Mouse (Mus musculus) inflammation-experienced regulatory T-cells, adult 16 weeks (primary cell): ENCODE results near the gene Tbx21. TPM values are rescaled to one million over a fixed set of nuclear protein-coding genes. Genes with fewer than 3 reads are reported as not detected.

Experiments used
- polyA plus RNA-seq: library from polyadenylated mRNA; unstranded; fragments of 100-300 nt; shearing (Covaris generic); gene quantifications from one replicate; pipeline ENCODE4 v1.2.1, GENCODE M21; 2017

Tbx21 gene
- polyA plus RNA-seq: 10.0 TPM

DNA sequence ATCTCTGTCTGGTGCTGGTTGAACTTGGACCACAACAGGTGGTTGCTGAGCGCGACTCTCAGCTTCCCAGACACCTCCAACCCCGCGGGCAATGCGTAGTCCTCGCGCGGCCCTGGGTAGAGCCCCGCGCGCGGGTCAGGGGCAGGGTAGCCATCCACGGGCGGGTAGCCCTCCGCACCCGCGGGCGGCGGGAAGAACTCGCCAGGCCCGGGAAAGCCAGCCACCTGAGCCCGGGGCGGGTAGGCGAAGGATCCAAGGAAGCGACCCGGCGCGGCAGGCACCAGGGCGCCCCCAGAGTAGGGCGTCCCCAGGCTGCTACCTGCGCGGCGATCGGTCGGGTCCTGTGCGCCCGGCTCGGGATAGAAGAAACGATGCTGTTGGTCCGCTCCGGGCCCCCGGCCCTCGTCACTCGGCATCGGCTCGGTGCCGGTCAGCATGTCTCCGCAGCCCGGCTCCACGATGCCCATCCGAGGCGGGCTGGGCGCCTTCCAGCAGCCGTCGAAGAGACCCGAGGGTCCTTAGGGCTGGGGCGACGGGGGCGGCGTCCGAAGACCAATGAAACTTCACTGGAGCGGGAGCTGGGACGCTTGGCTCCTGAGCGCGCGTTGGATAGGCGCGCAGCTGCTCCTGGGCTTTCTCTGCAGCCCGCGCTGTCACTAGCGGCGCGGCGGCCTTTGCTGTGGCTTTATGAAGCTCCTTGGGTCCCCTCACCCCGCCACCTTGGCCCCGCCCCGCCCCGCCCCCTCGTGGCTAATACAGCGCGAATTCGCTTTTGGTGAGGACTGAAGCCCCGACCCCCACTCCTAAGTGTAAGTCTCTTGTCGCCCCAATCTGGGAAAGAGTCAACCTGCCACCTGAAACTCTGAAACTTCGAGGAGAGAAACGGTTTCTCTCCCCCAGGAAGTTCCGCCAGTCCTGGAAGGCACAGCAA is at the start of gene Tbx21:
Tbx21 (minus strand) TSS at position 661 of the 931 bp plus-strand sequence.

DNA sequence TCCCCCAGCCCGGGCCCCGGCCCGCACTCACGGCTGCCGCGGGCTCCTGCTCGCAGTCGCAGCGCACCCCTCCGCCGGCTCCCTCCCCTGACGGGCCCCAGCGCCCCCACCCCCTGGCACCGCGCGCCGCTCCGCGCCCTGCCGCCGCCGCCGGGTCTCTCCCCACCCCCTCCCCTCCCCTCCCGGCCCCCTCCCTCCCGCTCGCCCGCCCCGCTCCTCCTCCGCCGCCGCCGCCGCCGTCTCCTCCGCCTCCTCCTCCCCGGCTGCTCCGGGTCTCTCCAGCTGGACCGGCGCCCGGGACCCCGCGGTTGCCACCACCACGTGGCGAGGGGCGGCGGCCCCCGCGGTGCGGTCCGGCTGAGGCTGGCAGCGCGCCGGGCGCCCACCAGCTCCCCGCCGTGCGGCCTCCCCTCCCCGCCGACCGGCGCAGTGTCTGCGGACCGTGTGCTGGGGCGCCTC is 36.2 kb upstream of the Tbx21 start, which contains the start of gene Tbkbp1:
Tbkbp1 (minus strand) TSS at position 153 of the 459 bp plus-strand sequence.

DNA sequence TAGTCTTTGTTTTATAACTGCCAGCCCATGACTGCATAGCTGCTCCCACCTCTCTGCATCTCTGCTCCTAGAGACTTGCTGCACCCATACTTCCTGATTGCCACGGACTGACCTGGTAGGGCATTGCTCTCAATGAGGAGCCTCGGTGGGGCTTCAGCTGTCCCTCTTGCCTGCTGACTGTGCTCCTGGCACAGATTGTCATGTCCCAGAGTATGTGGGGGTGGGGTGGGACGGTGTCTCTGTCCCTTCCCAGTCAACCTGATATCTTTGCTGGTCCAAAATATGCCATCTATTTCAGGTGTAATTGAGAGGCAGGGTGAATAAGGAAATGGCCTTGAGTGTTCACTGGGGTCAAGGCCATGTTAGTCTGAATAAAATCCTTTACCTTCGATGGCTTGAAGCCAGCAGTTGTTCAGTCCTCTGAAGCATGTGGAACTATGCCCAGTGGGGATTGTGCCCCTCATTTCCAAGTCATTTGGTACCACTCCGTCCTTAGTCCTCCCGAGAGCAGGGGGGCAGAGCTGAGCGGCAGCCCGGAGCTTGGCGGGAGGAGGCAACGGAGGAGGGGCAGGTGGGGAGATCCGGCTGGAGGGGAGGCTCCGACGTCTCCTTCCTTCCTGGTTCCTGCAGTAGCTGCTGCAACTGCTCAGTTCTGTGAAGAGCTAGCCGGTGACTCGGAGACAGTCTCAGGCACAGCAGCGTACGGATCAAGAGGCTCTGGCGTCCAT is 64.8 kb downstream of the Tbx21 start, which contains the start of gene Osbpl7:
Osbpl7 (plus strand) TSS at position 413 of the 728 bp plus-strand sequence.

Other genes starting within 250 kb of the Tbx21 start
- 107 TPM for gene Cdk5rap3, start 198.8 kb downstream of the Tbx21 start, polyA plus RNA-seq
- gene Prr15l, start 187.2 kb downstream of the Tbx21 start, polyA plus RNA-seq: 0.23 TPM
- gene Pnpo, start 171.3 kb downstream of the Tbx21 start, polyA plus RNA-seq: 44.9 TPM
- 71.0 TPM for gene Sp2, start 132.4 kb downstream of the Tbx21 start, polyA plus RNA-seq
- 10.6 TPM for gene Sp6, start 101.9 kb downstream of the Tbx21 start, polyA plus RNA-seq
- 17.7 TPM for gene Scrn2, start 85.4 kb downstream of the Tbx21 start, polyA plus RNA-seq
- gene Lrrc46, start 73.9 kb downstream of the Tbx21 start, polyA plus RNA-seq: not detected
- gene Mrpl10, start 73.8 kb downstream of the Tbx21 start, polyA plus RNA-seq: 82.0 TPM
- gene Osbpl7, start 64.7 kb downstream of the Tbx21 start, polyA plus RNA-seq: 33.8 TPM
- not detected for gene Tbkbp1, start 36.2 kb upstream of the Tbx21 start, polyA plus RNA-seq
- gene Kpnb1, start 72.5 kb upstream of the Tbx21 start, polyA plus RNA-seq: 31.9 TPM
- 30.7 TPM for gene Npepps, start 165.3 kb upstream of the Tbx21 start, polyA plus RNA-seq
- gene Mrpl45, start 200.4 kb upstream of the Tbx21 start, polyA plus RNA-seq: 30.5 TPM
- gene Gpr179, start 236.7 kb upstream of the Tbx21 start, polyA plus RNA-seq: 0.22 TPM
- gene Socs7, start 247.2 kb upstream of the Tbx21 start, polyA plus RNA-seq: 1.1 TPM